Mouse (Mus musculus) heart, embryonic 12.5 days (tissue): ENCODE measurements around the gene 4930402H24Rik. TPM values are rescaled to one million over a fixed set of nuclear protein-coding genes. Genes with fewer than 3 reads are reported as not detected.
A peak's percentile ranks its signal among the peaks of the same experiment; 100 is the strongest.

Source experiments
- ATAC-seq: fragments of 200-750 bp; cut with Nextera tagmentation; 2 replicates; pipeline ENCODE4 v1.8.0; 2017; ENCODE audit warnings: moderate TSS enrichment, moderate library complexity; ENCODE audit not compliant: insufficient number of reproducible peaks, low FRiP score
- H3K27ac ChIP-seq: fragments of 300-500 bp; sonication (generic); 2 replicates; pipeline ENCODE4 v1.5.1; 2016; ENCODE audit warnings: mild to moderate bottlenecking, moderate library complexity; ENCODE audit not compliant: poor library complexity, severe bottlenecking
- H3K27me3 ChIP-seq: fragments of 300-500 bp; sonication (generic); replicated peaks from 2 replicates; pipeline ENCODE4 v1.6.1; 2016; ENCODE audit warnings: mild to moderate bottlenecking, moderate library complexity
- H3K36me3 ChIP-seq: fragments of 300-500 bp; sonication (generic); 2 replicates; pipeline ENCODE4 v1.6.1; 2016; ENCODE audit warnings: mild to moderate bottlenecking, moderate library complexity
- H3K4me1 ChIP-seq: fragments of 300-500 bp; sonication (generic); replicated peaks from 2 replicates; pipeline ENCODE4 v1.6.1; 2016; ENCODE audit warnings: mild to moderate bottlenecking
- H3K4me2 ChIP-seq: fragments of 300-500 bp; sonication (generic); 2 replicates; pipeline ENCODE4 v1.6.1; 2016; ENCODE audit warnings: mild to moderate bottlenecking, moderate library complexity
- H3K4me3 ChIP-seq: fragments of 300-500 bp; sonication (generic); 2 replicates; pipeline ENCODE4 v1.5.1; 2016; ENCODE audit warnings: mild to moderate bottlenecking
- H3K9ac ChIP-seq: fragments of 300-500 bp; sonication (generic); 2 replicates; pipeline ENCODE4 v1.6.1; 2016; ENCODE audit warnings: mild to moderate bottlenecking, moderate library complexity
- H3K9me3 ChIP-seq: fragments of 300-500 bp; sonication (generic); replicated peaks from 2 replicates; pipeline ENCODE4 v1.6.1; 2016; ENCODE audit warnings: mild to moderate bottlenecking, moderate library complexity
- WGBS: fragments of 180-500 bp; shearing (Covaris S2); methylation state at CpG from one replicate; pipeline ENCODE4 v1.1.7; 2016; 5-methylcytosine and 5-hydroxymethylcytosine counted together
- polyA plus RNA-seq: library from polyadenylated mRNA; unstranded; fragments of >200 nt; fragmentation: Nextera tagmentation; extraction: Ambion mirVana; gene quantifications from 2 replicates; pipeline ENCODE4 v1.2.1, GENCODE M21; 2016

Gene 4930402H24Rik
- polyA plus RNA-seq, 1 experiment from 2014 or later = 61.1 TPM

DNA sequence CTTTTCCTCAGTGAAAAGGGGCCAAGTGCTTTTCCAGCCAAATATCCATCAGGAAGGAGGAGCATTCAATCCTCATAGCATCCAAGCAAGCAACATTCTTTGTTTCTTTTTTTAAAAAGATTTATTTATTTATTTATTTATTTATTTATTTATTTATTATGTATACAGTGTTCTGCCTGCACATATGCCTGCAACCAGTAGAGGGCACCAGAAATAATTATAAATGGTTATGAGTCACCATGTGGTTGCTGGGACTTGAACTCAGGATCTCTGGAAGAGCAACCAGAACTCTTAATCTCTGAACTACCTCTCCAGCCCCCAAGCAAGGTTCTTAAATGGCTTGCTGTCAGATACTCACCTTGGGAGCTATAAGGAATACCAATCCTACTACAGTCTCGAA lies 93.7 kb downstream of the 4930402H24Rik start:
- ATAC-seq = no peak
- Histone ChIP-seq H3K4me1 (peaks cover 9% of the 10 kb centered on the region; the same call in 1 of the 2 replicates), H3K27ac (no peak overlapping the region), H3K4me2 (no peak overlapping the region), H3K27me3 (no peaks in the 10 kb centered on the region), H3K9me3 (no peaks in the 10 kb centered on the region; the same call in 1 of the 2 replicates), H3K36me3 (peaks cover 71% of the 10 kb centered on the region), H3K9ac (no peak overlapping the region), H3K4me3 (no peak overlapping the region)
- WGBS = 100% methylated on average over 1 of the region's 1 CpGs

DNA sequence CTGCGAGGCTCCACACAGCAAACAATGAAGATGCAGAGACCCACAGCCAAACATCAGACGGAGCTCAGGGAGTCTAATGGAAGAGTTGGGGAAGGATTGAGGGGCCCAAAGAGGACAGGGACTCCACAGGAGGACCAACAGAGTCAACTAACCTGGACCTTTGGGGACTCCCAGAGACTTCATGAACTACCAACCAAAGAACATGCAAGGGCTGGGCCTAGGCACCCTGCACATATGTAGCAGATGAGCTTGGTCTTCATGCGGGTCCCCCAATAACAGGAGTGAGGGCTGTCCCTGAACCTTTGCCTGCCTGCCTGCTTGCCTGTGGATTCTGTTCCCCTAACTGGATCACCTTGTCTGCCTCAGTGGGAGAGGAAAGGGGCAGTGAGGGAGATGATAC lies 101.1 kb downstream of the 4930402H24Rik start:
- Histone ChIP-seq H3K9me3 (no peaks in the 10 kb centered on the region), H3K27me3 (no peaks in the 10 kb centered on the region), H3K4me3 (no peak overlapping the region), H3K9ac (no peak overlapping the region), H3K4me2 (no peak overlapping the region), H3K36me3 (peaks cover 69% of the 10 kb centered on the region), H3K4me1 (no peaks in the 10 kb centered on the region), H3K27ac (no peak overlapping the region)
- ATAC-seq = no peak
- WGBS = 94% methylated on average over 3 of the region's 3 CpGs

- Histone ChIP-seq H3K27me3 (no peaks in the 10 kb centered on the region), H3K4me3 (no peak overlapping the region), H3K4me1 (no peaks in the 10 kb centered on the region), H3K9ac (no peak overlapping the region), H3K9me3 (no peaks in the 10 kb centered on the region), H3K36me3 (peaks cover 55% of the 10 kb centered on the region), H3K4me2 (no peak overlapping the region), H3K27ac (no peak overlapping the region)
- no peak for ATAC-seq
- 70% methylated on average over 25 of the region's 25 CpGs for WGBS
Observed at GRCm38 (mm10) chr2:130803706-130804105, 102.5 kb downstream of the 4930402H24Rik start.

GRCm38 (mm10) chr2:130795731-130796130 lies 110.5 kb downstream of the 4930402H24Rik start:
- no peaks in the 10 kb centered on the region for H3K27me3 ChIP-seq
- no peak overlapping the region for H3K4me2 ChIP-seq
- no peak overlapping the region for H3K27ac ChIP-seq
- H3K9me3 ChIP-seq = 0 out of 2 replicates have a peak, but pooled peaks cover 4% of the 10 kb centered on the region
- no peak overlapping the region for H3K9ac ChIP-seq
- no peak for ATAC-seq
- 91% methylated on average over 8 of the region's 8 CpGs for WGBS
- no peaks in the 10 kb centered on the region for H3K4me1 ChIP-seq
- peaks cover 55% of the 10 kb centered on the region for H3K36me3 ChIP-seq
- H3K4me3 ChIP-seq = no peak overlapping the region

DNA sequence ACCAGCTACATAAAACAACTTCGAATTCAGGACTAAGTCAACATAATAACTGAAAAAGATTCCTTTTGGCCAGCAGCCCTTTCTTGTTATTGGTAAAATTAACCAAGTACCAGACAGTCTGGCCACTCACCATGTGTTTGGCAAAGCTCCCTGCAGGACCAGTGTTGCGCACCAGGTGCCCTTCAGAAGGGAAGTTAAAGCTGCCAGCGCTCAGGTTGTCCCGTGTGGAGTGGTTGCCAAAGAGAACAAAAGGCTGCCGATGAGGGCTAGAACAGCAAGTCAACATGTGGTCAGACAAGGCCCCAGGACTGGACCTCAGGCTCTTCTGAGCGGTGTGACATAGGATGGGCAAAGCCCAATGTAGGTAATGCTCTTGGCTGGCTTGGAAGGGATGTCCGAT lies 114.5 kb downstream of the 4930402H24Rik start:
- H3K4me2 ChIP-seq = no peak overlapping the region
- H3K27ac ChIP-seq = no peak overlapping the region
- no peak overlapping the region for H3K9ac ChIP-seq
- no peaks in the 10 kb centered on the region for H3K4me1 ChIP-seq
- H3K9me3 ChIP-seq = 0 out of 2 replicates have a peak, but pooled peaks cover 5% of the 10 kb centered on the region
- H3K27me3 ChIP-seq = no peaks in the 10 kb centered on the region
- WGBS = 93% methylated on average over 7 of the region's 7 CpGs
- no peak for ATAC-seq
- peaks cover 73% of the 10 kb centered on the region for H3K36me3 ChIP-seq
- H3K4me3 ChIP-seq = no peak overlapping the region

GRCm38 (mm10) chr2:130789642-130790041 lies 116.6 kb downstream of the 4930402H24Rik start:
- Histone ChIP-seq H3K36me3 (peaks cover 80% of the 10 kb centered on the region), H3K9me3 (0 out of 2 replicates have a peak, but pooled peaks cover 5% of the 10 kb centered on the region), H3K27me3 (no peaks in the 10 kb centered on the region), H3K9ac (no peak overlapping the region), H3K4me3 (no peak overlapping the region), H3K27ac (no peak overlapping the region), H3K4me1 (no peaks in the 10 kb centered on the region), H3K4me2 (no peak overlapping the region)
- 85% methylated on average over 6 of the region's 6 CpGs for WGBS
- no peak for ATAC-seq

DNA sequence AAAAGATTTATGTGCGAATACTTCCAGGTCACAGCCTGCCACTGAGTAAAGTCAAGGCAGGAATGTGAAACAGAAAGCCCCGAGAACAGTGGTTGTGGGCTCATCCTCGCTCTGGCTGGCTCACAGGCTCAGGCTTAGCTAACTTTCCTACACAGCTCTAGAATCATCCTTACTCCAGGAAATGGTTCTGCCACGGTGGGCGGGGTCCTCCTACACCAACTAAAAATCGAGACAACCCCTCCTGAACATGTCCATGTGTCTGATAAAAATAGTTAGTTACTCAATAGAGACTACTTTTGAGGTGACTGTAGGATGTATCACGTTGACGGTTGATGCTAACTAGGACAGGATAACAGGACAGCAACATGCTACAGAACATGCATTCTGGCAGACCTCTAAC lies 117.2 kb downstream of the 4930402H24Rik start:
- Histone ChIP-seq H3K4me1 (no peaks in the 10 kb centered on the region), H3K9ac (no peak overlapping the region), H3K27me3 (no peaks in the 10 kb centered on the region), H3K36me3 (peaks cover 84% of the 10 kb centered on the region), H3K4me3 (no peak overlapping the region), H3K9me3 (0 out of 2 replicates have a peak, but pooled peaks cover 5% of the 10 kb centered on the region), H3K4me2 (no peak overlapping the region), H3K27ac (no peak overlapping the region)
- no peak for ATAC-seq
- WGBS = 79% methylated on average over 8 of the region's 8 CpGs

DNA sequence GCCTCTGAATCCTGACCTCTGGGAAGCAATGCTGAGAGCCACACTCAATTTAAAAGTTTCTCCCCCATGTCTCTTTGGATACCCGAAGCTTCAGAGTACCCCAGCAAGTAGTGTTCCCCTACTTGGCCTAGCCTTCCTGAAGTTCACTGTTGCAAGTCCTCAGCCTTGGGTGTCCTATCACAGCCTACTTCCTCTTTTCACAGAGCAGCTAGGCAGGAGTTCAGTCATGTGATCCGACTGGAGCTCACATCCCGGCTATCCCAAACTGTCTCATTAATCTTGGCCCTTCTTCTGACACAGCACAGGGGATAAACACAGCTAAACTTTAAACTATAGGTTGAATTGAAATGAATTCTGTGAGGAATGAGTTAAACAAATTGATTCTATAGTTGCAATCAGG lies 121.3 kb downstream of the 4930402H24Rik start:
- WGBS = 67% methylated on average over 3 of the region's 3 CpGs
- Histone ChIP-seq H3K4me2 (no peak overlapping the region), H3K4me3 (no peak overlapping the region), H3K9ac (no peak overlapping the region), H3K36me3 (peaks cover 88% of the 10 kb centered on the region), H3K27ac (no peak overlapping the region), H3K27me3 (no peaks in the 10 kb centered on the region), H3K4me1 (no peaks in the 10 kb centered on the region), H3K9me3 (no peaks in the 10 kb centered on the region)
- ATAC-seq = no peak

DNA sequence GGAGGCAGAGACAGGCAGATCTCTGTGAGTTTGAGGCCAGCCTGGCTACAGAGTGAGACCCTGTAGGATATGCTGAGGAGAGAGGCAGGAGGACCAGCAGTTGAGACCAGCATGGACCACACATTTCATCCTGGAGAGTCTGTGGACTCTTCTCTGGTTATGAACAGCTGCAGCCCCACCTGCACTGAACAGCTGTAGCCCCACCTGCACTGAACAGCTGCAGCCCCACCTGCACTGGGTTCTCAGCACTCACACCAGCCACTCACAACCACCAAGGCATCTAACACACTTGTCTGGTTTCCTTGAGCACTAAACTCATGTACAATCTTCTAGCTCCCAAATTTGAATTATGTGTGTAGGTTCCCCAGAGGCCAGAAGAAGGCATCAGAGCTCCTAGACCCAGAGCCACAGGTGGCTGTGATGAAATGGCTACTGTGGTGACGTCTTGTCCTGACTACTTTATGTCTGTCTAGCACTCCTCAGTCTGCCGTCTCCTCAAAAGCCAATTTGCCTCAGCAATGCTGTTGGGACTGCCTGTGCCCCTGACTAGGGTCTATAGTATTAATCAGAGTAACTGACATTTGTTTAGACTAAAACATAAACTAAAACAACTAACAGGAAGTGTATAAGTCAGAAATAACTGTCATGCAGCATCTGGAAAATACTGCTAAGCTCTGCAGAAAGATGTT lies 125.4 kb downstream of the 4930402H24Rik start:
- WGBS = 74% methylated on average over 2 of the region's 2 CpGs
- H3K4me1 ChIP-seq = no peaks in the 10 kb centered on the region
- no peak overlapping the region for H3K4me3 ChIP-seq
- H3K9me3 ChIP-seq = no peaks in the 10 kb centered on the region
- H3K36me3 ChIP-seq = peaks cover 90% of the 10 kb centered on the region
- H3K27me3 ChIP-seq = no peaks in the 10 kb centered on the region
- ATAC-seq = no peak
- H3K9ac ChIP-seq = no peak overlapping the region
- H3K4me2 ChIP-seq = no peak overlapping the region
- no peak overlapping the region for H3K27ac ChIP-seq

- WGBS = 57% methylated on average over 1 of the region's 1 CpGs
- no peaks in the 10 kb centered on the region for H3K4me1 ChIP-seq
- no peaks in the 10 kb centered on the region for H3K27me3 ChIP-seq
- no peak for ATAC-seq
- no peaks in the 10 kb centered on the region for H3K9me3 ChIP-seq
- no peak overlapping the region for H3K9ac ChIP-seq
- no peak overlapping the region for H3K4me3 ChIP-seq
- peaks cover 91% of the 10 kb centered on the region for H3K36me3 ChIP-seq
- H3K27ac ChIP-seq = no peak overlapping the region
- no peak overlapping the region for H3K4me2 ChIP-seq
Observed at GRCm38 (mm10) chr2:130779935-130780334, 126.3 kb downstream of the 4930402H24Rik start.

DNA sequence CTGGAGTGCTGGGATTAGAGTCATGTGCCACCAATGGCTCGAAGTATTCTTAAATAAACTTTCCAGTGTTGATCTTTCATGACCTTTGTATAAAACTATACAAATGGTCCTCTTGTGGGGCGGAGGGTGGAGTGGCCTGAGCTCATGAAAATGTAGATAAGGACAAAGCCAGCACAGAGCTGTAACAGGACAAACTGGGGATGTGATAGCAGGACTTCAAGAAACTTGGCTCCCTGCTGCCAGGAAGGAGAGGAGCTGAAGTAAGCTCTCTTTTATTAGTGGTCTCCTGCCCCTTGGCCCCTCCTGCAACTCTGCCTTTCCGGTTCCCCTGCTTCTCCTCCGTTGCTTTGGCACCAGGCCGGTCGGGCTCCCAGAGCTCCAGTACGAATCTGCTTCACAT lies 129.6 kb downstream of the 4930402H24Rik start:
- Histone ChIP-seq H3K27me3 (no peaks in the 10 kb centered on the region), H3K36me3 (peaks cover 93% of the 10 kb centered on the region), H3K4me3 (no peak overlapping the region), H3K4me2 (no peak overlapping the region), H3K4me1 (no peaks in the 10 kb centered on the region), H3K9ac (no peak overlapping the region), H3K27ac (no peak overlapping the region), H3K9me3 (no peaks in the 10 kb centered on the region)
- WGBS = 57% methylated on average over 7 of the region's 7 CpGs
- peak; percentile 80; the same call in 1 of the 2 replicates for ATAC-seq

GRCm38 (mm10) chr2:130767483-130767882 lies 138.7 kb downstream of the 4930402H24Rik start:
- Histone ChIP-seq H3K4me2 (no peak overlapping the region), H3K36me3 (peaks cover 92% of the 10 kb centered on the region), H3K9me3 (no peaks in the 10 kb centered on the region), H3K27ac (no peak overlapping the region), H3K9ac (no peak overlapping the region), H3K4me3 (no peak overlapping the region), H3K4me1 (no peaks in the 10 kb centered on the region), H3K27me3 (no peaks in the 10 kb centered on the region)
- 76% methylated on average over 2 of the region's 2 CpGs for WGBS
- ATAC-seq = no peak
